Mouse (Mus musculus): ENCODE results near the gene Gm3239. TPM values are rescaled to one million over a fixed set of nuclear protein-coding genes. Genes with fewer than 3 reads are reported as not detected.

Gm3239 gene
- not detected in 2 replicates for total RNA-seq (2023)

GRCm38 (mm10) chr14:4663892-4664291 lies at the start of gene Gm3239:
Gene Gm3239 (plus strand): TSS chr14:4664192.

GRCm38 (mm10) chr14:4632052-4632451 lies 31.9 kb upstream of the Gm3239 start, which contains the start of gene Gm8159:
Gene Gm8159 (plus strand): TSS chr14:4632352.

GRCm38 (mm10) chr14:4708938-4709337 lies 44.9 kb downstream of the Gm3239 start, which contains the start of gene Gm7876:
Gene Gm7876 (plus strand): TSS chr14:4709238.

Other genes with a start within 250 kb of the Gm3239 start
- not detected in 2 replicates for gene Gm3164, start 248.7 kb upstream of the Gm3239 start, total RNA-seq (2023)
- not detected in 2 replicates for gene Gm3173, start 233.2 kb upstream of the Gm3239 start, total RNA-seq (2023)
- not detected in 2 replicates for gene Gm3182, start 182.4 kb upstream of the Gm3239 start, total RNA-seq (2023)
- gene Gm3047, start 108.8 kb upstream of the Gm3239 start, total RNA-seq (2023) = not detected in 2 replicates
- not detected in 2 replicates for gene Gm8159, start 31.8 kb upstream of the Gm3239 start, total RNA-seq (2023)
- gene Gm7876, start 45.0 kb downstream of the Gm3239 start, total RNA-seq (2023) = not detected in 2 replicates
- gene Gm3252, start 62.6 kb downstream of the Gm3239 start, total RNA-seq (2023) = not detected in 2 replicates
- gene Gm9602, start 112.1 kb downstream of the Gm3239 start, total RNA-seq (2023) = not detected in 2 replicates
- not detected in 2 replicates for gene Gm3269, start 173.9 kb downstream of the Gm3239 start, total RNA-seq (2023)
- gene Gm3264, start 191.4 kb downstream of the Gm3239 start, total RNA-seq (2023) = not detected in 2 replicates
- gene Gm3278, start 228.2 kb downstream of the Gm3239 start, total RNA-seq (2023) = not detected in 2 replicates

All from neutrophil, adult 65 days (primary cell).